Mouse (Mus musculus) layer of hippocampus, postnatal 10 days (tissue): Measurements from ENCODE around the gene Olfr995. TPM values are rescaled to one million over a fixed set of nuclear protein-coding genes. Genes with fewer than 3 reads are reported as not detected.

ENCODE experiments used
- DNase-seq, 2 experiments: peaks; one replicate each; pipeline ENCODE4 v3.0.0; 2021; ENCODE audit warnings: low spot score in 2 of 2
- long read RNA-seq: library from polyadenylated mRNA; stranded (forward); transcript quantifications from one replicate; pipeline ENCODE4 v2.0.0, GENCODE M21; 2023
- total RNA-seq, 2 experiments: library from RNA; stranded (reverse); gene quantifications; 2 replicates each; pipeline ENCODE4 v1.2.3; 2021

Gene Olfr995
- total RNA-seq, result not detected
- long read RNA-seq, result 0 reads

GRCm38 (mm10) chr2:85443539-85443938, at the start of gene Olfr995:
TSS of gene Olfr995 (minus strand) at chr2:85443639.
- no peak for DNase-seq

- DNase-seq, result no peak
These were observed 47.0 kb upstream of the Olfr995 start for GRCm38 (mm10) chr2:85490396-85490795.

- DNase-seq, result no peak
These were observed 23.4 kb upstream of the Olfr995 start for GRCm38 (mm10) chr2:85466801-85467325.

GRCm38 (mm10) chr2:85442546-85442945, 893 bp downstream of the Olfr995 start:
- DNase-seq, result no peak

- DNase-seq, result no peak
These were observed 7.1 kb downstream of the Olfr995 start, which contains the start of gene Olfr994 for GRCm38 (mm10) chr2:85436351-85436750. TSS of gene Olfr994 (minus strand) at chr2:85436451.

GRCm38 (mm10) chr2:85425893-85426292, 17.5 kb downstream of the Olfr995 start:
- no peak for DNase-seq

GRCm38 (mm10) chr2:85414777-85415176, 28.7 kb downstream of the Olfr995 start, which contains the start of gene Olfr993:
TSS of gene Olfr993 (minus strand) at chr2:85414877.
- no peak for DNase-seq

- DNase-seq, result no peak
These were observed 34.1 kb downstream of the Olfr995 start, which contains the start of gene Olfr992 for GRCm38 (mm10) chr2:85409369-85409768. TSS of gene Olfr992 (minus strand) at chr2:85409469.

Other genes starting within 250 kb of the Olfr995 start
- 10 to 100 TPM; 40.1 to 43.0 TPM for gene Lrrc55, start 246.4 kb downstream of the Olfr995 start, total RNA-seq
- gene Olfr987, start 104.3 kb downstream of the Olfr995 start, total RNA-seq, result not detected
- gene Olfr988, start 80.4 kb downstream of the Olfr995 start, total RNA-seq, result not detected
- gene Olfr992, start 34.2 kb downstream of the Olfr995 start, total RNA-seq, result not detected
- gene Olfr993, start 28.8 kb downstream of the Olfr995 start, total RNA-seq, result not detected
- gene Olfr994, start 7.2 kb downstream of the Olfr995 start, total RNA-seq, result not detected
- gene 4833423E24Rik, start 75.4 kb upstream of the Olfr995 start, total RNA-seq, result under 1 TPM; 0.62 to 0.67 TPM
- gene Olfr996, start 135.6 kb upstream of the Olfr995 start, total RNA-seq, result not detected
- not detected for gene Olfr998, start 145.3 kb upstream of the Olfr995 start, total RNA-seq
- not detected for gene Olfr1000, start 168.3 kb upstream of the Olfr995 start, total RNA-seq
- gene Olfr1002, start 207.1 kb upstream of the Olfr995 start, total RNA-seq, result not detected
- gene Olfr154, start 220.8 kb upstream of the Olfr995 start, total RNA-seq, result not detected
- gene Olfr1006, start 235.1 kb upstream of the Olfr995 start, total RNA-seq, result not detected
- gene Olfr1008, start 245.8 kb upstream of the Olfr995 start, total RNA-seq, result not detected